Mouse (Mus musculus) adrenal gland, adult (tissue): ENCODE results near the gene Stpg3.
"Not testable (repeated sequence)": the region's sequence is repeated elsewhere in the genome, so short reads cannot be mapped to it uniquely, and the experiment has no call there.

Experiments
- DNase-seq, 2 experiments: peaks; one replicate each; pipeline ENCODE4 v3.0.0; 2022 to 2023; ENCODE audit warnings: low spot score in 1 of 2; ENCODE audit not compliant: inconsistent age in 2 of 2

Gene Stpg3

DNA sequence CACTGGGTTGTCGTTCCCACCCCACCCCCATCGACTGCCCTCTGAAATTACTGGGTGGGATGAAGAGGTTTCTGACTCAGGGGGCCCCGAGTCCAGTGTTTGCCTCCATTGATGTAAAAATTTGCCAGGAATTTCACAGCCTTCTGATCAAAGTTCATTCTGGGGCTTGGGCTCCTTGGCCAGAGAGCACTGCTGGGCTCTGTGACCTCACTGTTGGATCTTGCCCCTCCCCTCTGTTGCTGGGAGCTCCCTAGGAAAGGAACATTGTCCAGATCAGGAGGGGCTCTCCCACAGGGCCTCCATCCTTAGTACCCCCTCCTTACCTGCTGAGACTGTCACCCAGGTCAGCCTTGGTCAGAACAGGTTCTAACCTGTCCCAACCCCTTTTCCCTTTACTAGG, at the start of gene Stpg3:
Gene Stpg3, minus strand, starts transcription at position 194 of the 400 bp plus-strand sequence.
- no peak for DNase-seq

DNA sequence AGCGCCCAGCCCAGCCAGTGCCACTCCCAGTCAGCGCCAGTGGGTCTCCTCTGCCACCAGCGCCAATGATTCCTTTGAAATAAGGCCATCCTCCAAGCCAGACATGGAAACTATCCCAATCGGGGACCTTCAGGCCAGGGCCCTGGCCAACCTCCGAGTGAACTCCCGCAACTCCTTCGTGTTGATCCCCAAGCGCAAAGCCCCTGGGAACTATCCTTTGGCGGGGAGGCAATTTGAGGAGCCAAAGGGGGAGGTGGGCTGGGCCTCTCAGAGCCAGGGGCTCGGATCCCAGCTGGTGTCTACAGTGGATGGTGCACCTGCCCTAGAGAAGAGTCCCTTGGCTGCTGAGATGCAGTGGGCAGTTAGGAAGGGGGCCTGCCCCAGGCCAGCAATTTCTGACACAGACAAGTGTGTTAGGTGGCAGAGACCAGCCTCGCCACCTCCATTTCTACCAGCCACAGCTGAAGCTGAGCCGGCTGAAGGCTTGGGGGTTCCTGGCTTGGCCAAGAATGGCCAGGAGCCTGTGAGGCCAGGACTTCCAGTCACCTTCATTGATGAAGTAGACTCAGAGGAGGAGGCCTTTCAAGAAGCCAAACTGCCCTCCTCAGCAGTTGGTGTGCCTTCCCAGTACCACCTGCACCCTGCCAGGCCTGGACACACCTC, 49.3 kb upstream of the Stpg3 start:
- no peak for DNase-seq

DNA sequence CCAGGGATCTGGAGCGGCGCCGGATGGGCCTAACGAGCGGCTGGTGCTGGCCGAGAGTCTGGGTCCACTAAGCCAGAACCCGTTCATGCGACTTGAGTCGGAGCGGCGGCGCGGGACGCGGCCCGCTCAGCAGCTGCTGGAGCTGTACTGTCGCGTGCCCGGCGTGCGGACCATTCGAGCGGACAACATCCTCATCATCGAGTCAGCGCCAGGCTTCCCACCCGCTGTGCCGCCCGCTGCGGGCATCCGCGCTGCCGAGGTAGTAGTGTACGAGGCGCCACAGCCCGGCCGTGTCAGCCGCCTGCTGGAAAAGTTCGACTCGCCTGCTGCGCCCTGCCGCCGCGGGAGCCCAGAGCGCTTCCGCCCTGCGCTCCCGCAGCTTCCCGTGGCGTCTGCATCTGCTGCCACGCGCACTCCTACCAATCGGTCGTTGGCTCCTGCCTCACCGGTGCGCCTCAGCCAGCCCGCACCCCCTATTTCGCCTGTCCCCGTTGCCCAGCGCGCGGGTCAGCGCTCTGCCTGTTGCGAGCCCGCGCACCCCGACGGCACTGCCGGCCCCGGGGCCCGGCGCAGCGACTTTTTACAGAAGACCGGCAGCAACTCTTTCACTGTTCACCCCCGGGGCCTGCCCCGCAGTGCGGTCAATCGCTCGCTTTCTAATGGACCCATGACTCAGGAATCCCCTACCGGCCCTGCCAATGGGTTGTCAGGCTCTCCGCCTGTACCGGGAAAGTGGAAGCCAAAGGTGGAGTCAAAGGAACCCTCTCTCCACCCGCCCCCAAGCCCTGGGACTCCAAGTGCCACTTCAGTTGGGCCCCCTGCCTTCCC, 48.6 kb upstream of the Stpg3 start:
- DNase-seq = no peak

DNA sequence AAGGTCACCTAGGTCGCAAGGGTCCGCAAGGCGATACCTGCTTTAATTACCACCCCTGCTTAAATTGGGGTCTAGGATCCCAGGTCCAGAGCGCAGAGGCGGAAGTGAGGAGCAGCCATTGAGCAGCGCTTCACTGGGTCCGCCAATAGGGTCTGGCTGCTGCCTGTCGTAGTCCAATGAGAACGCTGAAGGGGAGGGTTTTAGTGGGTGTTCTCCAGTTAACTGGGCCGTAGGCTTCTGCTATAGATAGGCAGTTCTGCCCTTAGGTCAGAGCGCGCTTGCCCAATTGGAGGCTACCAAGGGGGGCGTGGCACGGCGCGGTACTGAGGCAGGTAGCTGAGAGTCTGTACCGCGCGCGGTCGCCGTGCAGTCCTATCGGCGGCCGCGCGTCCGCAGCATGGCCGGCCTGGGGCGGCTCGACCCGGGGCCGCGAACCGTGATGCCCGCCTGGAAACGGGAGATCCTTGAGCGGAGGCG, 47.9 kb upstream of the Stpg3 start, which contains the start of gene Tprn:
Gene Tprn, plus strand, starts transcription at position 328 of the 477 bp plus-strand sequence.
- DNase-seq = peak; percentile 95 to 97

DNA sequence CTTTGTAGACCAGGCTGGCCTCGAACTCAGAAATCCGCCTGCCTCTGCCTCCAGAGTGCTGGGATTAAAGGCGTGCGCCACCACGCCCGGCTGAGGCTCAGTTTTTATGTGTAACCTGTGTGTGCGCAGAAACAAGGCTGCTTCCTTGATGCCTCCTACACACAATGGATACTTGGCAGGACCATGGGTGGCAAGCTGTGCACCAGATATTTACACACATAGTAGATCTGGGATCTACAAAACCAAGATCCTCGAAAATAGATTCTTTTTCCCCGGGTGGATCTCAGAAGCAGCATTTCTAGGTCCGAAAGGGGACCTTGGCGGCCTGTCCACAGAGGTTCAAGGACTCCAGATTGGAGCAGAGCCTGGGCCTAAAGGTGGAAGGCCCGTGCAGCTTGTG, 47.4 kb upstream of the Stpg3 start:
- DNase-seq = no peak

DNA sequence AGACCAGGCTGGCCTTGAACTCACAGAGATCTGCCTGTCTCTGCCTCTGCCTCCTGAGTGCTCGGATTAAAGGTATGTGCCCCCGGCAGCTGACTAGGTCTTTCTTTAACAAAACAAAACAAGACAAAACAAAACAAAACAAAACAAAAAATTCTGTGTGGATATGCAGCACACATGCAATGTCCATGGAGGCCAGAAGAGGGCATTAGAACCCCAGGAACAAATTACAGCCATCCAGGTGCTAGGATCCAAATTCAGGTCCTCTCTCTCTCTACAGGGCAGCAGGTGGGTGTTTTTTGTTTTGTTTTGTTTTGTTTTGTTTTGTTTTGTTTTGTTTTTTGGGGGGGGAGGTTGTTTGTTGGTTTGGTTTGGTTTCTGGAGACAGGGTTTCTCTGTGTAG, 44.5 kb upstream of the Stpg3 start:
- no peak for DNase-seq

DNA sequence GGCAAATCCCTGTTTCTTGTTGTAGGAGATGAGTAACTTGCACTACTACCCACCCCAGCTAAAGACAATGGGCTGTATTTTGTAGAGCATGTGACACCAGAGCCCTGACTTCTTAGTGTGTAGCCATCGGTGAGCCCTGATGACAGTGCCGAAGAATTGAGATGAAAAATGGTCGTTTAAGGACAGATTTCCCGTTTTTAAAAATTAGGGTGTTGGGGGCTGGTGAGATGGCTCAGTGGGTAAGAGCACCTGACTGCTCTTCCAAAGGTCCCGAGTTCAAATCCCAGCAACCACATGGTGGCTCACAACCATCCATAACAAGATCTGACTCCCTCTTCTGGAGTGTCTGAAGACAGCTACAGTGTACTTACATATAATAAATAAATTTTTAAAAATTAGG, 42.8 kb upstream of the Stpg3 start:
- DNase-seq = not testable (repeated sequence)

DNA sequence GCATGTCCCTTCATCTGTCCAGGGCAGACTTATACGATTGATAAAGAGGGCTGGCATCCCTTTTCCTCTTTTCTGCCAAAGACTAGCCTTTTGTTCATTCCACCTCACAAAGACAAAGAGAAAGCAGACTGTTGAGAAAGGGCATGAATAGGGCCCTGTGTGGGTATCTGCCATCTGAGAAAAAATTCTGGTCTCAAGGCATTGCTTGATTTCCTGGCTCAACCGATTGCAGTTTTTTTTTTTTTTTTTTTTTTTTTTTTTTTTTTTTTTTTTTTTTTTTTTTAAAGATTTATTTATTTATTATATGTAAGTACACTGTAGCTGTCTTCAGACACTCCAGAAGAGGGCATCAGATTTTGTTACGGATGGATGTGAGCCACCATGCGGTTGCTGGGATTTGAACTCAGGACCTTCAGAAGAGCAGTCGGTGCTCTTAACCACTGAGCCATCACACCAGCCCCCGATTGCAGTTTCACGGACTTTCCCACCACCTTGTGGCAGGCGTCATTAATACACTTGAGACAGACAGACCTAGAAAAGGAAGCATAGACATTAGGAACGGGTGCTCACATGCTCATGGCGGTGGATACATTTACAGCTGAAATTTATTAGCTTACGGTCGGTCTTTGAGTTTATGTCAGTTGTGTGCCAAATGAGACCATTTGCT, 42.1 kb upstream of the Stpg3 start:
- peak in 1 of 2 experiments; percentile 72 for DNase-seq

DNA sequence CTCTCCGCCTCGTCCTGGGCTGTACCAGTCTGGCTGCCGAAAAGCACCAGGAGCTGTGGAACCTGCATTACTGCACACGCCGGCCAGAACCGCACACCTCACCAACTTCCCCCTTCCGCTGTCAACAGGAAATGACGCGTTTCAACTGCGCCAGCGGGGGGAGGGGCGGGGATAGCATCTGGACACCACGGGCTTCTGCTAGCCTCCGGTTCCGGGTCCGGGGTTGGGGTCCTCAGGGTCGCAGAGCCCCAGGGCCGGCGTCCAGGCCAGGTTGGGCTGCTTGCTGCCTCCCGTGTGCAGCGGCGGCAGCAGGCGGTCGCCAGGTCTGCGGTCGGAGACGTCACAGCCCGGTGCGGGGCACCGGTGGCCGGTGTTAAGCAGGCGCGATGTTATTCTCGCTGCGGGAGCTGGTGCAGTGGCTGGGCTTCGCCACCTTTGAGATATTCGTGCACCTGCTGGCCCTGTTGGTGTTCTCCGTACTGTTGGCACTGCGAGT, 40.9 kb upstream of the Stpg3 start, which contains the start of gene Tmem203:
Gene Tmem203, plus strand, starts transcription at position 156 of the 496 bp plus-strand sequence.
- peak; percentile 89 to 95 for DNase-seq

DNA sequence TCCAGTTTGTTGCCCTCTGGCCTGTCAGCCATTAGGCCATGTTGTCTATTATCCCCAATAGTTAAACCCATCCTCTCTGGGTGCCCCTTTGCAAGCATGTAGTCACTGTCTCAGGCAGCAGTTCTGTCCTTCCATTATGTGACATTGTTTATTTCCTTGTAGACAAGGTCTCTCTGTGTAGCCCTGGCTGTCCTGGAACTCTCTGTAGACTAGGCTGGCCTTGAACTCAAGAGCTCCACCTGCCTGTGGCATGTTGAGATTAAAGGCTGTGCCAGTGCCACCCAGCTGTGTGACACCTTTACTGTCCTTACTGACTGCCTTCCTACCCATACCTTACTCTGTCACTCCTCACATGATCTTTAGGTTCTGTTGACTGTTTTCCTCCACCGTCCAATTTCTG, 37.9 kb upstream of the Stpg3 start:
- peak in 1 of 2 experiments; percentile 52 for DNase-seq

DNA sequence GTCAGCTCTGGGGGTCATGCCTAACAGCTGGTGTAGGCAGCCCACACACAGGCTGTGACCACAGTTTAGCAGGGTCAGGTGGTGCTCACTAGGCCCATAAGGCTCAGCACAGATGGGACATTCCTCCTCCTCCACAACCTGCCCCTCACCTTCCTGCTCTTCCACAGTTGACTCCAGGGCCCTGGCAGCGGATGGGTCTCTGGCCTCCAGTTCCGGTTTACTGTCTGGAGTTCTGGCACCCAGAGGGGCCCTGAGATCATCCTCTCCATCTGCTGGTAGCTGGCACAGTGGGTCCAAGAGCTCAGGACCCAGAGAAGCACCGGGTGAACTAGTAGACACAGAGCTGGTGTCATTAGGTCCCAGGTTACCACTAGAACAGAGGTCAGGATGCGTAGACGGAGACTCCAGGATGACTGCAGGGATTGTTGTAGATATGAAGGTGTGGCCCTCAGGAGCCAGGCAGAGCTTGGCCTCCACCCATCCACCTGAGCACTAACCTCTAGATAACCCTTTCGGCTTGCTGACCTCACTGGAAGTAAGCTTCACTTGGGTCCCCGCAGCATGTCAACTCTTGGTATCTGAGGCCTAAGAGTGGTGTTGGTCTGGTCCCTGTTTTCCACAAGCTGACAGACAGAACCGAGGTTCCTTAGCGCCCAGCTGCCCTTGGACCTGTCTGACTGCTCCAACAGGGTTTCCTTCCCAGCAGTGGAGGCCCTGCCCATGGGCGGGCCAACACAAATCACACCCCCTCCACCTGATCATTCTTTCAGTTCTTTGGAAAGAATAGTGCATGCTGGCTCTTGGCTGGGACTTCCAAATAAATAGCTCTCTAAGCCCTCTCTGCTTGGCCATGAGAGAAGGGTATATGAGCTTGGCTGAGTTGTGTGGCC, 32.0 kb upstream of the Stpg3 start, which contains the start of gene AL732309.1:
Gene AL732309.1, minus strand, starts transcription at position 681 of the 890 bp plus-strand sequence.
- DNase-seq = no peak

DNA sequence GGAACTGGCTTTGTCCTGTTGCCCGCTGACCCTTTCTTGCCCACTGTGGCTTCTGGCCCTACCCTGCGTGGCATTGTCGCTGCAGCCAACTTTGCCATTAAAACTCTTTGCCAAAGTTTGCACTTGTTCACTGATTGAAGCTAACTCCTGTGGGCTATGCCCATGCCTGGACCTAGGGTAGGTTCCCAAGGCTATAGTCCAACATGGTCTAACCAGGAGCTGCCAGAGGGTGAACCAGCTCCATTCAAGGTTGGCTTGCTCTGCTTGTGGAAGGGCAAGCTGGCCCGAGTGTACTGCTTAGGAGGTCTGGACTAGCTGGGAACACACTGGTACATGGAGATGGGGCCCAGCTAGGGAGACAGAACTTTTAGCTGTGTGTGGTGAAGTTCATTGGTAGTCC, 29.7 kb upstream of the Stpg3 start:
- peak in 1 of 2 experiments; percentile 25 for DNase-seq

DNA sequence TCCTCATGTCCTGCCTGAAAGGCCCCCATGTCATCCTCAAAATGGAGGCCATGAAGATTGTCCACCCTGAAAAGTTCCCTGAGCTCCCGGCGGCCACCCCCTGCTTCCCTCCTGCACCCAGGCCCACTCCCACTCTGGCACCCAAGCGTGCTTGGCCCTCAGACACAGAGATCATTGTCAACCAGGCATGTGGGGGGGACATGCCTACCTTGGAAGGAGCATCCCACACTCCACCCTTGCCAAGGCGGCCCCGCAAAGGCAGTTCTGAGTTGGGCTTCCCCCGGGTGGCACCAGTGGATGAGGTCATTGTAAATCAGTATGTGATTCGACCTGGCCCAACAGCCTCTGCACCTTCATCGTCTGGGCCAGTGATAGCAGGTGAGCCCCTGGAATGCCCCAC, 28.9 kb upstream of the Stpg3 start:
- no peak for DNase-seq

DNA sequence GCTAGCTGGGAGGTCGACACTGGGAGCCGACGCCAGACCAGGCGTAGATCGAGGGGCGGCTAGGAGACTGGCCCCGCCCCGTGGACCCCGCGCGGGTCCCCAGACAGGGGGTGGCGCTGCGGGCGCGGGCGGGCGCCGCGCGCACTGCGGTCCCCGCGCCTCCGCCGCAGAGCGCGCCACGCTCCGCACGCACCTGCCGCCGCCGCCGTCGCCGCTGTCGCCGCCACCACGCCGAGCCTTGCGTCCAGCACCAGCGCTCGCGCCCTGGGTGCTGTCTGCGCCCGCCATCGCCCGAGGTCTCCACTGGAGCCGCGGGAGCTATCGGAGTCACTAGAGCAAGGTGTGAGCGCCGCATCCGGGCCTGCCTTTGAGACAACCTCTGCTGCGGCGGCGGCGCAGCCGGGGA, 27.7 kb upstream of the Stpg3 start, which contains the start of the genes Rnf208 and Cysrt1:
Gene Rnf208, plus strand, starts transcription at position 155 of the 406 bp plus-strand sequence.
Gene Cysrt1, minus strand, starts transcription at position 352 of the 406 bp plus-strand sequence.
- DNase-seq = peak in 1 of 2 experiments; percentile 46

DNA sequence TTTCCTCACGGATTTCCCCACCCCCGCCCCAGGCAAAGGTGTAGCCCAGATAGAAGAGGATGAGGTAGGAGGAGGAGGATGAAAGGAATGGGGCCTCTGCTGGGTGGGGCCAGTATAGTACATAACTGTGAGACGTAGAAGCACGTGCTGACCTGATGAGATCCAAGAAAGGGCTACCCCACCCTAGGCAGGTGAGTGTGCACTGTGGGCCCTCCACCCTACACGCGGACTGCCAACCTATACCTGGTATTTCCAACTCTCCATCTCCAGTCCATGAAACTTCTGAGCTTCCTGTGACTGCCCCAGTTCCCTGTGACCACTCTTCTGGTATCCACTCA, 27.0 kb upstream of the Stpg3 start:
- DNase-seq = peak in 1 of 2 experiments; percentile 47

DNA sequence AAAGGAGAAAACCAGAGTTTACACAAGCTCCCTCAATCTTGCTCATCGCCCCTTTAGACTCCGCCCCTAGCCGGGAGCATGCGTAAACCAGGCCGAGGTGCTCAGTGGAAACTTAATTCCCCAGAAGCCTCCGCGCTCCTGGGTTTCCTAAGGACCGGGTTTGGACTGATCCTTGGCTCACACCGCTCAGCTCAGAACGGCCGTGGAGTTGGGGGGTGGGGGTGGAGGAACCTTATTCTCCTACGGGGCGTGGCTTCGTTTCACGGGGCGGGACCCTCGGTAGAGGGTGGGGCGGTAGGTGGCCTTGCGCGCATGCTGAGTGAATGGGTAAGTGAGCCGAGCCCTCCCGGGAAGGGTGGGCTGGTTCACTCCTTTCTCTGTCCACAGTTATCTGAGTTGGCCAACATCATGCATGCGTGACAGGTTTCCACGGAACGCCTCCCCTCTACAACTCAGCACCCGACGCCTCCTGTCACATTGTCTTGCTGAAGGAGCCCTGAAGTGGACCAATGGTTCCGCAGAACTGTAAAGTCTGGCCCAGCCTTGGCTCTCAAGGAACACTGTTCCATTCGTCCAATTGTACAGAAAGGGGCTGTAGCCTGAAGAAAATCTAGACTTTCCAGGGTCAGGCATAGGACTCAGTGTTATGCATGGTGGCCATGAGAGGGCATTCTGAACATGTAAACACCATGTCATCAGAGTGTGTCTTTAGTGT, 26.4 kb upstream of the Stpg3 start:
- peak; percentile 80 to 91 for DNase-seq

DNA sequence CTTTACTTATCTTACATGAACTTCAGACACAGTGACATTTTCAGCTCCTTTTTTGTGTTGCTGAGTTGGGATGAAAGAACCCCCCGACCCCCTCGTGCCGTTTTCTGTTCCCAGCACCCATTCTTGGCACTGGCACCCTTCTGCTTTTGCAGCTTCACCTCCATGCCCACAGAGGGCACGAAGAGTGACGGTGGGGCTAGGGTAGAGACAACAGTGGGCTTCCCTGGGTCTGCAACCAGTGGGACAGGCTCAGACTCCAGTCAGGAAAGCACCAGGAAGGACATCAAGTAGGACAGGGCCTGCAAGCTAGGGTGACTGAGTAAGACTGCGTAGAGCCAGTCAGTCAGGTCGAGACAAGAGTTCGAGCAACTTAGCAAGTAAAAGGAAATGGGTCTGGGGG, 25.9 kb upstream of the Stpg3 start:
- peak in 1 of 2 experiments; percentile 25 for DNase-seq

DNA sequence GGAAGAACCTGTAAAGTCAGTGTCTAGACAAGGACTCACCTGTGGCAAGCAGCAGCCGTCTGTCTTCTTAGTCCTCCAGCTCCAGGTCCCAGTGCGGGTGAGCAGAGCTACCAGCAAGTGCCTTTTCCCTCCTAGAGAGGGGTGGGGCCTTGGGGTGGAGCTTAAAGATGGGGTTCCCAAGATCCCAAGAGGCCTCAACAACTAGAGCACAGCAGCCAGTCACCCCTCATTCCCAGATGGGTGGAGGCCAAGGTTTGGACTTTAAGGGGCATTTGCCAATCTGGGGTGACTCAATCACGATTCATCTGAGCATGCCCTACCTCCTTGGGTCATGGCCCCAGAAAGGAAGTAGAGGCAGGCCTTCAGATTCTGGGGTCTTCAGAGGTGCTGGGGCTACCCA, 25.3 kb upstream of the Stpg3 start:
- DNase-seq = peak in 1 of 2 experiments; percentile 53

DNA sequence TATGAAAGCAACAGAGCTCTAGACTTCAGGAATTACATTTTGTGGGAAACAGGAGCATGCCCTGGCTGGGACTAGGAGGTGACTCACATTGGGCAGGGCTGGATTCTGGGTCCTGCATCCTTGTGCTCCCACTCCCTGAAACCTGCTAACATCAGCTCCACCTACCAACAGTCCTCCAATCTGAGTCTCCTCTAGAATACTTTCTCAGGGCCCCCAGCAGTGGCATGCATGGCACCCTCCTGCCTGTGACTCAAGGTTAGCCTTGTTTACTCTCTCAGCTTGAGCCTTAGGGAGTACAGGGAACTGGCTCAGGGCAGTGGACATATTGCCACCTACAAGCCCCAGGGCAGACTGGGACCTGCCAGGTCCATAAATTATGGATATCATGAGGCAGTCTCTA, 23.7 kb upstream of the Stpg3 start:
- no peak for DNase-seq
